ENCODE assay signal across 8 mouse cellular contexts in the genomic region with DNA sequence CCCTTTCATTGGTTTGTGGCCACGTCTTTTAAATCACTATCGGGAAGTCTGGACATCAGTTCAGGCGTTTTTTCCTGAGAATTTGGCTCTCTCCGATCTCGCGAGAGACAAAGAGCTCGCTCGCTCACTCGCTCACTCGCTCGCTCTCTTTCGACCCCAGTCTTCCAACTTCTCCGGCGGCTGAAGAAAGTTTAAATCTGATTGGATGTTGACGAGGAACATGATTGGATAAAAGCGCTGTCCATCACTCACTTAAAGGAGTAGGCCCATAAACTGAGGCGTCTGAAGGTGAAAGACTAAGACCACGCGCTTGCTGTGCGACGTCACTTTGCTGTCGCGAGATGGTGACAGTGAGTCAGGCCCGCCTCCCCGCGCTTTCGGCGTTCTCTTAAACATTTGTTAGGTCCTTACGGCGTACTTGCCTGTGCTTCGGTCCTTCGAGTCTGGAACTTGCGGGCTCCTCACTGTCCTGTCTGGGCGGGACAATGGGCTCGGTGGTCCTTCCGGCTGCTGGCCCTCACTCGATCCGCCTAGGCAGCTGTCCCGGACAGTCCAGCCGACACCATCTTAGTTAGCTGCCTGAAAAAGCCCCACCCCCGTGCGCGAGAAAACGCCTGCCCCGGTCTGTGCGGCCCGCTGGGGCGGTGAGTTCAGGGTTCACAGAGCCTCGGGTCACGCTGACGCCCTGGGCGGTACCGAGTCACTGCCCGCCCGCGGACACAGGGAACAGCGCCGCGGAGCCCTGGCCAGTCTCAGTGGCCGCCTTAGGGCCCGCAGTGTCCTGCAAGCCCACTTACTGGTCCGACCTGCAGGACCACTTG. TPM values are rescaled to one million over a fixed set of nuclear protein-coding genes. Genes with fewer than 3 reads are reported as not detected.
DNase-seq lines count a peak whose midpoint lies in the region; ATAC-seq and TF ChIP-seq lines count a peak whose summit lies in the region.

Gene Rbm15, minus strand, starts transcription at position 293 of the 821 bp plus-strand sequence.

- peak; percentile 79 for ATAC-seq in erythroid progenitor cell, adult 5-6 weeks (replicated peaks; ENCODE audit: low FRiP score, poor library complexity, severe bottlenecking)
- ATAC-seq in heart, embryonic 12.5 days (ENCODE audit: insufficient number of reproducible peaks, low FRiP score): peak; percentile 94
- peak; percentile 93 for ATAC-seq in kidney, postnatal 0 days (replicated peaks; ENCODE audit: low FRiP score, low read depth)
- peak; percentile 88 for ATAC-seq in liver, embryonic 11.5 days (replicated peaks; ENCODE audit: low FRiP score)
- ATAC-seq in stomach, embryonic 14.5 days (ENCODE audit: insufficient number of reproducible peaks, insufficient read depth, low FRiP score, low read depth): peak; percentile 92

- no peaks in the 10 kb centered on the region for H3K9me3 ChIP-seq in heart, embryonic 12.5 days (replicated peaks)
- no peaks in the 10 kb centered on the region for H3K9me3 ChIP-seq in kidney, postnatal 0 days (replicated peaks; ENCODE audit: low read length)
- H3K9me3 ChIP-seq in liver, embryonic 11.5 days (ENCODE audit: control insufficient read depth, low read length): no peaks in the 10 kb centered on the region
- H3K9me3 ChIP-seq in stomach, embryonic 14.5 days (ENCODE audit: control insufficient read depth, low read depth, low read length): no peaks in the 10 kb centered on the region

- H3K36me3 ChIP-seq in heart, embryonic 12.5 days: peaks cover 14% of the 10 kb centered on the region
- H3K36me3 ChIP-seq in kidney, postnatal 0 days (ENCODE audit: insufficient read depth, low read length): peaks cover 11% of the 10 kb centered on the region; the same call in 1 of the 2 replicates
- H3K36me3 ChIP-seq in liver, embryonic 11.5 days (ENCODE audit: control insufficient read depth, insufficient read depth, low read length): peaks cover 13% of the 10 kb centered on the region
- H3K36me3 ChIP-seq in stomach, embryonic 14.5 days (ENCODE audit: control insufficient read depth, insufficient read depth, low read length): peaks cover 16% of the 10 kb centered on the region

- peaks cover 20% of the 10 kb centered on the region for H3K4me1 ChIP-seq in heart, embryonic 12.5 days (replicated peaks)
- H3K4me1 ChIP-seq in kidney, postnatal 0 days (replicated peaks; ENCODE audit: insufficient read depth, low read length): peaks cover 16% of the 10 kb centered on the region
- peaks cover 24% of the 10 kb centered on the region for H3K4me1 ChIP-seq in liver, embryonic 11.5 days (replicated peaks; ENCODE audit: control insufficient read depth, insufficient read depth, low read length)
- H3K4me1 ChIP-seq in stomach, embryonic 14.5 days (ENCODE audit: control insufficient read depth, insufficient read depth, low read length): peaks cover 24% of the 10 kb centered on the region

- DNase-seq in CD4-positive helper T cell, adult 2 months (ENCODE audit: low read depth, low spot score): peak; percentile 100
- peak; percentile 99 for DNase-seq in brain, embryonic 18.5 days (ENCODE audit: low read depth, low spot score)
- DNase-seq in kidney, postnatal 0 days (ENCODE audit: low spot score): peak; percentile 99
- DNase-seq in liver, embryonic 11.5 days (ENCODE audit: low spot score): peak; percentile 94
- DNase-seq in naive thymus-derived CD4-positive, alpha-beta T cell, adult 2 months (ENCODE audit: low read depth): peak; percentile 100

- peak within 1 kb of the TSS; percentile 97 for H3K4me2 ChIP-seq in heart, embryonic 12.5 days
- peak within 1 kb of the TSS; percentile 94 for H3K4me2 ChIP-seq in kidney, postnatal 0 days (ENCODE audit: low read length)
- peak within 1 kb of the TSS; percentile 97 for H3K4me2 ChIP-seq in liver, embryonic 11.5 days
- peak within 1 kb of the TSS; percentile 95 for H3K4me2 ChIP-seq in stomach, embryonic 14.5 days (replicated peaks; ENCODE audit: low read depth, low read length)

- H3K27ac ChIP-seq in heart, embryonic 12.5 days (ENCODE audit: poor library complexity, severe bottlenecking): peak within 1 kb of the TSS; percentile 100
- H3K27ac ChIP-seq in kidney, postnatal 0 days: peak within 1 kb of the TSS; percentile 97
- H3K27ac ChIP-seq in liver, embryonic 11.5 days (ENCODE audit: low read depth, low read length): peak within 1 kb of the TSS; percentile 97
- H3K27ac ChIP-seq in stomach, embryonic 14.5 days (ENCODE audit: low read length): peak within 1 kb of the TSS; percentile 96

- under 1% methylated on average over 62 of the region's 62 CpGs for WGBS in heart, embryonic 12.5 days
- WGBS in kidney, postnatal 0 days: under 1% methylated on average over 62 of the region's 62 CpGs
- WGBS in liver, embryonic 11.5 days: under 1% methylated on average over 62 of the region's 62 CpGs
- WGBS in stomach, embryonic 14.5 days: under 1% methylated on average over 62 of the region's 62 CpGs

- peak within 1 kb of the TSS; percentile 94 for H3K4me3 ChIP-seq in heart, embryonic 12.5 days
- H3K4me3 ChIP-seq in kidney, postnatal 0 days (replicated peaks; ENCODE audit: low read depth, low read length): peak within 1 kb of the TSS; percentile 96
- peak within 1 kb of the TSS; percentile 97 for H3K4me3 ChIP-seq in liver, embryonic 11.5 days (ENCODE audit: low read depth, low read length)
- H3K4me3 ChIP-seq in stomach, embryonic 14.5 days (ENCODE audit: low read depth, low read length): peak within 1 kb of the TSS; percentile 97

- peak within 1 kb of the TSS; percentile 94 for H3K9ac ChIP-seq in heart, embryonic 12.5 days
- H3K9ac ChIP-seq in kidney, postnatal 0 days (ENCODE audit: low read depth, low read length): peak within 1 kb of the TSS; percentile 93
- peak within 1 kb of the TSS; percentile 99 for H3K9ac ChIP-seq in liver, embryonic 11.5 days (ENCODE audit: low read depth, low read length)
- peak within 1 kb of the TSS; percentile 82 for H3K9ac ChIP-seq in stomach, embryonic 14.5 days (replicated peaks; ENCODE audit: low read depth, low read length)

- peak; percentile 9; the same call in 1 of the 2 replicates for TF ChIP-seq CTCF in kidney, postnatal 0 days (IDR thresholded peaks at IDR 0.05; ENCODE audit: low read depth)

- H3K27me3 ChIP-seq in heart, embryonic 12.5 days (replicated peaks): no peaks in the 10 kb centered on the region
- no peaks in the 10 kb centered on the region for H3K27me3 ChIP-seq in kidney, postnatal 0 days (ENCODE audit: insufficient read depth, low read length)
- H3K27me3 ChIP-seq in liver, embryonic 11.5 days (replicated peaks; ENCODE audit: control insufficient read depth, insufficient read depth, low read length): no peaks in the 10 kb centered on the region
- H3K27me3 ChIP-seq in stomach, embryonic 14.5 days (ENCODE audit: control insufficient read depth, insufficient read depth, low read length): no peaks in the 10 kb centered on the region

RNA-seq across cellular contexts. Expression of gene Rbm15, which starts in this region (rescaled TPM):
- 129 and 143 TPM in 2 replicates for total RNA-seq in erythroid progenitor cell, adult 5-6 weeks (2015; ENCODE audit: low replicate concordance)
- total RNA-seq in erythroid progenitor cell, adult 5-6 weeks (2017; ENCODE audit: low replicate concordance): 125 and 143 TPM in 2 replicates
- 12.8 TPM in 2 replicates for polyA plus RNA-seq in heart, embryonic 12.5 days (2016; fragmentation: Nextera tagmentation; extraction: Ambion mirVana)
- 12.7 and 12.8 TPM in 2 replicates for polyA plus RNA-seq in kidney, postnatal 0 days (2015; fragmentation: Nextera tagmentation; extraction: Ambion mirVana)
- 16.3 and 16.9 TPM in 2 replicates for polyA plus RNA-seq in liver, embryonic 11.5 days (2014; fragmentation: Nextera tagmentation; extraction: Ambion mirVana)
- polyA plus RNA-seq in stomach, embryonic 14.5 days (2014; fragmentation: Nextera tagmentation; extraction: Ambion mirVana): 19.0 and 20.7 TPM in 2 replicates

Comparison
In these comparisons a context has a peak if more than half of its experiments do, and no peak if none do; other contexts are left out.
1. Peak in every context shown above with its lines: DNase-seq, ATAC-seq, H3K4me3 ChIP-seq and H3K27ac ChIP-seq.